Mouse (Mus musculus) left cerebral cortex, postnatal 25 days (tissue): Measurements from ENCODE around the gene Wdr4. TPM values are rescaled to one million over a fixed set of nuclear protein-coding genes. Genes with fewer than 3 reads are reported as not detected.
A peak's percentile ranks its signal among the peaks of the same experiment; 100 is the strongest.

Experiments used
- DNase-seq, 2 experiments: peaks; one replicate each; pipeline ENCODE4 v3.0.0; 2022; ENCODE audit warnings: low spot score in 2 of 2, mixed read lengths in 1 of 2
- intact Hi-C: fragments of 180-260 bp; cut with DNase I; formaldehyde crosslinking; loops from one replicate; pipeline ENCODE4 v1.15.1; 2025
- microRNA-seq, 2 experiments: library from miRNA; unstranded; fragments of <30 nt; microRNA quantifications; one replicate each; pipeline ENCODE4 v1.2.0; 2022
- total RNA-seq, 2 experiments: library from RNA; stranded (reverse); gene quantifications; 2 replicates each; pipeline ENCODE4 v1.2.3; 2021

The Wdr4 gene
- total RNA-seq, 2 experiments from 2014 or later: 25.4 to 25.6 TPM

- DNase-seq: peak; percentile 65 to 90
- intact Hi-C loops: no loop called here
These were observed 62.8 kb downstream of the Wdr4 start for GRCm38 (mm10) chr17:31456723-31457567.

GRCm38 (mm10) chr17:31454056-31454455 lies 65.7 kb downstream of the Wdr4 start:
- intact Hi-C loops: no loop called here
- no peak for DNase-seq

GRCm38 (mm10) chr17:31453476-31453875 lies 66.3 kb downstream of the Wdr4 start:
- DNase-seq: no peak
- intact Hi-C loops: no loop called here

GRCm38 (mm10) chr17:31452816-31453215 lies 67.0 kb downstream of the Wdr4 start:
- DNase-seq: no peak
- intact Hi-C loops: no loop called here

- intact Hi-C loops: no loop called here
- peak; percentile 51 to 64 for DNase-seq
These were observed 68.5 kb downstream of the Wdr4 start for GRCm38 (mm10) chr17:31451179-31451708.

- DNase-seq: no peak
- intact Hi-C loops: no loop called here
These were observed 69.6 kb downstream of the Wdr4 start for GRCm38 (mm10) chr17:31450206-31450605.

- peak in 1 of 2 experiments; percentile 59 for DNase-seq
- intact Hi-C loops: loop anchor here (2.0 to 5.0 kb wide), 2 partner anchors 70 to 116 kb away; no protein-coding TSS in a partner anchor
These were observed 71.3 kb downstream of the Wdr4 start for GRCm38 (mm10) chr17:31448519-31448918.

GRCm38 (mm10) chr17:31447766-31448165 lies 72.0 kb downstream of the Wdr4 start:
- intact Hi-C loops: loop anchor here (2.0 to 5.0 kb wide), 2 partner anchors 69 to 115 kb away; no protein-coding TSS in a partner anchor
- no peak for DNase-seq

- DNase-seq: no peak
- intact Hi-C loops: loop anchor here (5.0 kb wide), 1 partner anchor 113 kb away; no protein-coding TSS in a partner anchor
These were observed 74.6 kb downstream of the Wdr4 start for GRCm38 (mm10) chr17:31445061-31445731.

Small RNA genes within 50 kb of the gene (microRNA-seq; reads per million reads assigned to microRNA genes)
- 0 to 0.25 reads per million in 2 experiments for gene Gm24970

Other genes starting within 250 kb of the Wdr4 start
- gene Rsph1, start 242.6 kb downstream of the Wdr4 start, total RNA-seq: 10 to 100 TPM; 16.7 to 17.7 TPM
- 1 to 10 TPM; 6.7 to 9.9 TPM for gene Slc37a1, start 233.2 kb downstream of the Wdr4 start, total RNA-seq
- 10 to 100 TPM; 23.5 to 24.8 TPM for gene Pde9a, start 133.8 kb downstream of the Wdr4 start, total RNA-seq
- gene Ndufv3, start 135 bp upstream of the Wdr4 start, total RNA-seq: 100 to 1,000 TPM; 265 to 268 TPM
- gene Pknox1, start 44.8 kb upstream of the Wdr4 start, total RNA-seq: 10 to 100 TPM; 14.7 to 20.0 TPM
- 10 to 100 TPM; 34.5 to 46.9 TPM for gene Cbs, start 117.3 kb upstream of the Wdr4 start, total RNA-seq
- gene U2af1, start 138.9 kb upstream of the Wdr4 start, total RNA-seq: 100 to 1,000 TPM; 107 to 119 TPM
- not detected for gene Cryaa, start 157.8 kb upstream of the Wdr4 start, total RNA-seq